Mouse (Mus musculus) lung, embryonic 14.5 days (tissue): Measurements from ENCODE around the gene Cpxm2. TPM values are rescaled to one million over a fixed set of nuclear protein-coding genes. Genes with fewer than 3 reads are reported as not detected.

ENCODE experiments used
- ATAC-seq: fragments of 200-750 bp; cut with Nextera tagmentation; 2 replicates; pipeline ENCODE4 v1.8.0; 2017; ENCODE audit warnings: mild to moderate bottlenecking, moderate TSS enrichment, moderate library complexity; ENCODE audit not compliant: insufficient read depth
- DNase-seq: peaks from one replicate; pipeline ENCODE4 v3.0.0-alpha.2; 2015
- H3K27ac ChIP-seq: fragments of 300-500 bp; sonication (generic); 2 replicates; pipeline ENCODE4 v1.5.1; 2014; ENCODE audit warnings: low read depth, mild to moderate bottlenecking, moderate library complexity
- H3K27me3 ChIP-seq: fragments of 300-500 bp; sonication (generic); 2 replicates; pipeline ENCODE4 v1.6.1; 2014; ENCODE audit warnings: low read length, control low read depth; ENCODE audit not compliant: insufficient read depth
- H3K36me3 ChIP-seq: fragments of 300-500 bp; sonication (generic); 2 replicates; pipeline ENCODE4 v1.6.1; 2014; ENCODE audit warnings: control low read depth; ENCODE audit not compliant: insufficient read depth
- H3K4me1 ChIP-seq: fragments of 300-500 bp; sonication (generic); 2 replicates; pipeline ENCODE4 v1.6.1; 2014; ENCODE audit warnings: antibody characterized with exemption, control low read depth; ENCODE audit not compliant: insufficient read depth
- H3K4me2 ChIP-seq: fragments of 300-500 bp; sonication (generic); 2 replicates; pipeline ENCODE4 v1.6.1; 2014; ENCODE audit warnings: mild to moderate bottlenecking
- H3K4me3 ChIP-seq: fragments of 300-500 bp; sonication (generic); 2 replicates; pipeline ENCODE4 v1.5.1; 2014; ENCODE audit warnings: low read depth, low read length
- H3K9ac ChIP-seq: fragments of 300-500 bp; sonication (generic); 2 replicates; pipeline ENCODE4 v1.6.1; 2014
- H3K9me3 ChIP-seq: fragments of 300-500 bp; sonication (generic); 2 replicates; pipeline ENCODE4 v1.6.1; 2016; ENCODE audit warnings: low read depth, low read length, control low read depth
- CTCF ChIP-seq: IDR thresholded peaks from 2 replicates; pipeline ENCODE4 v1.5.1; 2016; ENCODE audit warnings: antibody characterized with exemption, low read depth
- WGBS: fragments of 180-500 bp; shearing (Covaris S2); extraction: QIAGEN DNeasy Blood & Tissue Kit; methylation state at CpG from one replicate; pipeline ENCODE4 v1.1.7; 2014; 5-methylcytosine and 5-hydroxymethylcytosine counted together
- polyA plus RNA-seq: library from polyadenylated mRNA; unstranded; fragments of >200 nt; fragmentation: Nextera tagmentation; extraction: Ambion mirVana; gene quantifications from 2 replicates; pipeline ENCODE4 v1.2.1, GENCODE M21; 2014

The Cpxm2 gene
- polyA plus RNA-seq, result 0.50 and 0.54 TPM in 2 replicates

- peak within 1 kb of the TSS; percentile 29 for H3K4me3 ChIP-seq
- 3% methylated on average over 39 of the region's 43 CpGs for WGBS
- H3K9ac ChIP-seq, result peak within 1 kb of the TSS; percentile 38; the same call in 1 of the 2 replicates
- peak; percentile 25 for DNase-seq
- no peak for TF ChIP-seq CTCF
- no peaks in the 10 kb centered on the region for H3K9me3 ChIP-seq
- peak within 1 kb of the TSS; percentile 66 for H3K4me2 ChIP-seq
- peaks cover 21% of the 10 kb centered on the region for H3K27me3 ChIP-seq
- H3K36me3 ChIP-seq, result no peaks in the 10 kb centered on the region
- no peak for ATAC-seq
- no peaks in the 10 kb centered on the region for H3K4me1 ChIP-seq
- no peak within 1 kb of the TSS for H3K27ac ChIP-seq
Observed at GRCm38 (mm10) chr7:132154368-132154961, at the start of gene Cpxm2. Gene Cpxm2, minus strand, starts transcription at chr7:132154739.

DNA sequence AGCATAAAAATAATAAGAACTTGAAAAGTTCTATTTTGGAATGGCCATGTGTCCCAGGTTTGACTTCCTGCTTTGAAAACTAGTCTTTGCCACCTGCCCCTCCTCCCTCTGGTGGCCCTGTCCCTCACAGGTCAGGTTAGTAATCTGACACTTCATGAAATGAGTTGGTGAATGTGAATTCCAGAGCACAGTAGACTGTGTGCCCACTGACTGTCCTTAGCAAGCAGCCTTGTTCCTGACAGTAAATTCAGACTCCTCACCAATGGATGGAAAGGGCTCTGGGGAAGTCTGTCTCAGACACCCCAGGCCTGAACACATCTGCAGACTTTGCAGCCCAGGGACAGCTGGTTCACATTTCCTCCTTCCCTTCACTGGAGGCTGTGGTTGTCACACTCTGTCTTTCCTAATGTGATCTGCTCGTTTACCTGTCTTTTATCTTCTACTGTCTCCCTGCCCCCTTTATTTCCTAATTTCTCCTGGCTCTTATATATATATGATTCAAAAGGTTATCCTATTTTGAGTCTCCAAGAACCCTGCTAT, 49.6 kb upstream of the Cpxm2 start:
- TF ChIP-seq CTCF, result no peak
- ATAC-seq (no peak), DNase-seq (no peak)
- Histone ChIP-seq H3K9me3 (no peaks in the 10 kb centered on the region), H3K36me3 (no peaks in the 10 kb centered on the region), H3K4me1 (0 out of 2 replicates have a peak, but pooled peaks cover 5% of the 10 kb centered on the region), H3K4me2 (no peak overlapping the region), H3K9ac (no peak overlapping the region), H3K27ac (no peak overlapping the region), H3K27me3 (no peaks in the 10 kb centered on the region), H3K4me3 (no peak overlapping the region)
- 4% methylated on average over 1 of the region's 1 CpGs for WGBS

DNA sequence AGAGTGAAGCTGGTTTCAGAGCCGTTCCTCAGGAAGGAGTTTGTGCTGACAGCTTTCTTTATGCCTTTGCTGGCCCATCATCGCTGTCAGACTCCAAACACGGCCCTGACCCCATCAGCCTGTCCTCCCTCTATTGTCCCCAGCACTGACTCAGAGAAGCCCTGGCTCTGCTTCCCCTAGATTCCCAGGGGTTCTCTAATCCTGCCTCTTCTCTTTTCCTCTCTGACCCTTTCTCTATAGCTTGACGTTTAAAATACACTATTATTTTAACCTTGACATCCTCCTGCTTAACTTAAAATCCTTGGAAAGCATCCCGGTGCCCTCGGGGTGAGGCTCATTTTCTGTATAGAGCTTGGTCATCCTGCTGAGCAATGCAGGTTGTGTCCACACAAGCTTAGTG, 45.1 kb upstream of the Cpxm2 start:
- DNase-seq, result no peak
- TF ChIP-seq CTCF, result no peak
- no peak overlapping the region for H3K27ac ChIP-seq
- no peaks in the 10 kb centered on the region for H3K27me3 ChIP-seq
- WGBS, result 33% methylated on average over 6 of the region's 6 CpGs
- no peak overlapping the region for H3K4me3 ChIP-seq
- H3K9me3 ChIP-seq, result no peaks in the 10 kb centered on the region
- 0 out of 2 replicates have a peak, but pooled peaks cover 5% of the 10 kb centered on the region for H3K4me1 ChIP-seq
- no peak overlapping the region for H3K9ac ChIP-seq
- H3K4me2 ChIP-seq, result no peak overlapping the region
- no peaks in the 10 kb centered on the region for H3K36me3 ChIP-seq
- no peak for ATAC-seq

GRCm38 (mm10) chr7:132198806-132199205, 44.3 kb upstream of the Cpxm2 start:
- no peaks in the 10 kb centered on the region for H3K9me3 ChIP-seq
- DNase-seq (no peak), ATAC-seq (no peak)
- H3K4me1 ChIP-seq, result no peaks in the 10 kb centered on the region
- H3K27me3 ChIP-seq, result no peaks in the 10 kb centered on the region
- H3K4me3 ChIP-seq, result no peak overlapping the region
- H3K9ac ChIP-seq, result no peak overlapping the region
- no peak for TF ChIP-seq CTCF
- 81% methylated on average over 1 of the region's 1 CpGs for WGBS
- H3K4me2 ChIP-seq, result no peak overlapping the region
- no peaks in the 10 kb centered on the region for H3K36me3 ChIP-seq
- no peak overlapping the region for H3K27ac ChIP-seq

- Histone ChIP-seq H3K36me3 (no peaks in the 10 kb centered on the region), H3K9ac (no peak overlapping the region), H3K4me1 (no peaks in the 10 kb centered on the region), H3K4me3 (no peak overlapping the region), H3K9me3 (no peaks in the 10 kb centered on the region), H3K4me2 (no peak overlapping the region), H3K27me3 (no peaks in the 10 kb centered on the region), H3K27ac (no peak overlapping the region)
- ATAC-seq, result no peak
- 15% methylated on average over 7 of the region's 7 CpGs for WGBS
- DNase-seq, result no peak
- TF ChIP-seq CTCF, result no peak
Observed at GRCm38 (mm10) chr7:132197817-132198475, 43.4 kb upstream of the Cpxm2 start.

- no peak for TF ChIP-seq CTCF
- Histone ChIP-seq H3K27ac (no peak overlapping the region), H3K4me3 (no peak overlapping the region), H3K27me3 (no peaks in the 10 kb centered on the region), H3K9me3 (no peaks in the 10 kb centered on the region), H3K4me2 (no peak overlapping the region), H3K36me3 (no peaks in the 10 kb centered on the region), H3K4me1 (no peaks in the 10 kb centered on the region), H3K9ac (no peak overlapping the region)
- WGBS, result 79% methylated on average over 1 of the region's 1 CpGs
- ATAC-seq (no peak), DNase-seq (no peak)
Observed at GRCm38 (mm10) chr7:132196581-132196980, 42.0 kb upstream of the Cpxm2 start.

DNA sequence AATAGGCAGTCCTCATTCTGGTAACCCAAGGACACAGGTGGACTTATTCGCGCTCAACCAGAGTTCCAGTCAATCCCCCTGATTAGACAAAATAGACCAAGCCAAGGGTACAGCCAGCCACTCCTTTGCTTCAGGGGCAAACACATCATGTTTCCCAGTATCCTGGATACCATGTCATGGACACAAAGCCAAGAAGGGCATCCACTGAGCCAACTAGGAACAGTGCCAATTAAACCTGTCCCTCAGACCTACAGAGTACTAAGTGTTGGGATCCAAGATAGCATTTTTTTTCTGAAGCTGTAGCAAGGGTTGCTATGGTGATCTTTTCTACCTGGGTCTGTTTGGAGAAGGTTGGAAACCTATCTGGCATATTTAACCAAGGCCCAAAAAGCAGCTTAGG, 39.1 kb upstream of the Cpxm2 start:
- H3K9ac ChIP-seq, result no peak overlapping the region
- H3K27me3 ChIP-seq, result no peaks in the 10 kb centered on the region
- 100% methylated on average over 2 of the region's 2 CpGs for WGBS

More for the DNA sequence above, 39.1 kb upstream of the Cpxm2 start:
- Histone ChIP-seq H3K4me2 (no peak overlapping the region), H3K4me1 (no peaks in the 10 kb centered on the region; the same call in 1 of the 2 replicates), H3K4me3 (no peak overlapping the region), H3K36me3 (no peaks in the 10 kb centered on the region), H3K27ac (no peak overlapping the region), H3K9me3 (no peaks in the 10 kb centered on the region)
- no peak for TF ChIP-seq CTCF
- DNase-seq, result no peak
- no peak for ATAC-seq
